Mouse (Mus musculus) lung, postnatal 25 days (tissue): ENCODE data around the gene Maml3.

Source experiments
- DNase-seq: peaks from one replicate; pipeline ENCODE4 v3.0.0; 2022; ENCODE audit warnings: low spot score

The Maml3 gene

DNA sequence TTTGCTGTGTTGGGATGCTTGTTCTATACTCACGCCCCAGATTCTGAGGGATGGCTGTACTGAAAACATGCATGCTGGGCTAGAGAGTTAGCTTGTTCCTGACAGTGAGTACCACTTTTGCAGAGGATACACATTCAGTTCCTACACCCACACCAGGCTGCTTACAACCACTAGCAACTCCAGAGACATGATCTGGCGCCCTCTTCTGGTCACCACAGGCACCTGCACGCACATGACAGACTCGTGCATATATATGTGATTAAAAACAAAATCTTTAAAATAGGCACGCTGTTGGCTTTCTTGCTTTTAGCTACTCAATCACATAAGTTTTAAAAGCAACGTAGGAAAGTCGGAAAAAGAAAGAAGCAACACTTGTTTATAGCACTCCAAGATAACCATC is 399.7 kb downstream of the Maml3 start:
- no peak for DNase-seq

DNA sequence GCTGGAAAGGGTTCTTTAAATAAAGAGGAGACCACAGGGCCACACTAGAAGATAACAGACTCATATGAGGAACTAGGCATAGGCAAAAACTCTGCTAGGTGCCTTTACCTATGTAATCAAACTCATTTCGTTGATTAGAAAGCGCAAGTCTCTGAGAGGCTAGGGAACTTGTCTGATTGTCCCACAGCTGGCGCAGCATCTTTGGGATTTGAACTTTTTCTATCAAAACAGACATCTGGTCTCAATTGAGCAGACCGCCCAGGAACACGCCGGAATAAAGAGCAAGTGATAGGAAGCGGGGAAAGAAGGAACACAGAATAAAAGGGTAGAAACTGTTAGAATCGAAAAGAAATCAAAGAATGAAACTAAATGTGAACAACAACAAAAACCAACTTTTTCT is 401.4 kb downstream of the Maml3 start:
- DNase-seq = no peak

DNA sequence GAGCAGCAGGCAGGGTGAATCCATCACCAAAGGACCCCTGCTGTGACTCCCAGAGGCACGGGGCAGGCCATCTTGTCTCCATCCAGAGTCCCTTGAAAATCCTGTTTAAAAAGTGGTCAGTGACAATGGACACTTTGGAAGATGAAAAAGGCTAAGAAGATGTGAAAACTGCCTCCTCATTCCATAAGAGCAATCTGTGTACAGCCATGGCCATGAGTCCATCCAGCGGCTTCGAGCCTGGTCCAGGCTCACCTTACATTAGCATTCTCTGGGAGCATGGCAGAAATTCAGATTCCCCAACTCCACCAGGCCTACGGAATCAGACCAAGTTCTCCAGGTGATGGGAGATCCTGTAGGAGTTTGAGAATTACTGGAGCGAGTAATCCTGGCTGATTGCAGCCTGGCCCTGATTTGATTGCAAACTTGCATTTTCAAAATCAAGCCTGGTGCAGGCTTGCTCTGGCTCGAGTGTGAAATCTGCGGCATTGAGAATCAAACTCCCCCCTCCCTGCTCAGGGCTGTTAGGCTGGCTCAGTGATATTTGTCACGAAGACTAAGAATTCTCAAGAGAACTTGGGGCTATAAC is 402.1 kb downstream of the Maml3 start:
- DNase-seq = no peak

DNA sequence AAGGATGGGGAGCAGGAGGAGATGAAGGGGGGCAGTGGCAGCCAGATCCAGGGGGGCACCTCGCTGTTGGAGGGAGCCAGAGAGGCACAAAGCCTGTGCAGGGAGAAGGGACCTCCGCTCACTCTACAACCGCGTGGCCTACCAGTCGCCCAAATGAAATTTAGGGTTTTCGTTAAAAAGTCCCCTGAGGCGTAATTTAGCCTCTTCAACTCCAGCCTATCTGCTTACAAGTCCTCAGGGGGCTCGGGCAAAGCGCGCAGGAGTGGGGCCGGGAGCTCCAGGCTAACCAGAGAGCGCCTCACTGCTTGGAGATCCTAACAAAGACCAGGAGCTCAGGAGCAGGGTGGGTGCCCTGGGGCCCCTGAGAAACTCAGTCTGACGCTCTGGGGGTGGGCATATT is 402.9 kb downstream of the Maml3 start:
- DNase-seq = no peak

GRCm38 (mm10) chr3:51701281-51701751 is 403.6 kb downstream of the Maml3 start:
- peak; percentile 67 for DNase-seq

DNA sequence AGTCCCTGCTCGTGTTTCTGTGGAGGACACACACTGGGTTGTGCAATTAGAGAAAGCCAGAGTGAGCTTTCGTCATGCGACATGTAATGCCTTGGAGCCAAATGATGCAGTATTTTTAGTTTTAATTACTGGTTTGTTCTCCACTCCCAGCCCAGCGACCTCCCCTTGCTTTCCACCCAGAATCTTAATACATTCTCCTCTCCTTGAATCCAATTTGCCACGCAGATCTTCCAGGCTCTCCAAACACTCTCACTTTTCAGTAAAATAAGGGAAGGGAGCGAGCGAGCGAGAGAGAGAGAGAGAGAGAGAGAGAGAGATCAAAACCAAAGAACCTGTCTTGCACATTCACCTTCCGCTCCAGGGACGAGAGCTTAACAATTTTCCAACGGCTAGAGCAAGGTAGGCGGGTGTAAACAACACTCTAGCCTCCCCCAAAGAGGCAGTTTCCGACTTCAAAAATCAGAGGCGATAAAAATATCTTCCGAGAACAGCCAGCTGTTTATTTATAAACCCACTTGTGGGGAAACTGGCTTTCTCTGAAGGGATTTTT is 404.1 kb downstream of the Maml3 start:
- peak; percentile 22 for DNase-seq

DNA sequence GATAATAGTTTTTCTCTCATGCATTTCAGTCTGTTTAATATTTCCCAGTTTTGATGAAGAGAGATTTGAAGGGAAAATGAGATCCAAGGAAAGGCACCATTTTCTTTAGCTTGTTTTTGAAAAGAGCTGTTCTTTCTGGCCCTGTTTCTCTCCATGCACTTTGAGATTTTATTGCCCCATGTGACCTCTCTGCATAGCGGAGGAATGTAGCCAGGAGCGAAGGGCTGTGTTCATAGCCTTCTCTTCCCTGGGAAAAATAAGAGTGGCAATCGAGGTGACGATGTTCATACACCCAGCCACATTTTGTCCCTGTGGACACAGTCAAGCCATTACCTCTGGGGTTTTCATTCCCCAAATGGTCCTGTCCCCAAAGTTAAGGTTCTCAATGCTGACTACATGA is 404.8 kb downstream of the Maml3 start:
- DNase-seq = no peak

DNA sequence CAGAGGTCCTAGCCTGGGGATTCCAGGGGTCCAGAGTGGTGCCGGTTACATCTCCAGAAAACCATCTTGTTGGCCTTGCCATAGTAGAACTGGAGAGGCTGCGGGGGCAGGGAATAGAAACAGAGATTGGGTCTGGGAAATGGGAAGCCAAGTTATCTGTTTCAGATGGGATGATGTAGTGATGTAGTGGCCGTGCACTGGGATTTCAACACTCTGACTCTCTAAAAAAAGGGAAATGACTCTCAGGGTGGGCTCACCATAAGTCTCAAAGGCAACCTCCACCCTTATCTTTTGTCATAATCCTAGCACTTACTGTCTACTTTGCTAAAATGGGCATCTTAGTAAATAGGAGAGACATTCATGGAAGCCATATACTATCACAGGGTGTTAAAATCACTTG is 406.9 kb downstream of the Maml3 start:
- DNase-seq = no peak

DNA sequence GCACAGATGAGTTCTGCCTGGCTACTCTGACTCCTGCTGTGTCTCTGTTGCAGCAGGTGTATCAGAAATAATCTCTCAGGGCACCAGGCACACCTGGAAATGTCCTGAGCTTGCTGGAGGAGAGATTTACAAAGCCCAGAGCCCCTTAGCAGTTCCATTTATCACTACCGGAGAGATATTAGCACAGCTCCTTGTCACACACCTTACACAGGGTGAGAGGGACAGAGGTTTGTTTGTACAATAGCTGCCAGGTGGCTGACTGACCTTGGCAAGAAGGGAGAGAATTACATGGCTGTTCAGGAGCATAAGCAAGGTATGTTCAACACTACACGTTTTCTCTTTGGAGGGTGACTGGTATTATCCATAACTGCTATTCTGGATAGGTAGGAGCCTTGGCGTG is 409.2 kb downstream of the Maml3 start:
- no peak for DNase-seq

GRCm38 (mm10) chr3:51694576-51694975 is 410.3 kb downstream of the Maml3 start:
- DNase-seq = no peak

DNA sequence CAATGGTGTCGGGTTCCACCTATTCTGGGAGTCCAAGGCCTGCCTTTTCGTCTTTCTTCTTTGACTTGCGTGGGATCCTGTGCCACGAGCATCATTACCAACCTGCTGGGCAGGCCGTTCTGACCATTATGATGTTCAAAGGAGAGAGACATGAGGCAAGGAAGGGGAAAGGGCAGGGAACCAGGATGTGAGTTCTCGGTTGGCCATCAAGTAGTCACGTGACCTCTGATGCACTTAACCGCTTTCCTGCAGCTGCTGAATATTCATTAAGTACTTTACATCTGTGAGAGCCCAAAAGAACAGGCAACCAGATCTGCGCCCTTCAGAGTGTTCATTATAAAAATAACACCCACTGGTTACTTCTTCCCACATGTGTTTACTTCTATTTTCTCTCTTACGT is 411.7 kb downstream of the Maml3 start:
- DNase-seq = no peak

- DNase-seq = no peak
These were observed 416.2 kb downstream of the Maml3 start for GRCm38 (mm10) chr3:51688725-51689124.

- no peak for DNase-seq
These were observed 418.1 kb downstream of the Maml3 start for GRCm38 (mm10) chr3:51686791-51687190.

- no peak for DNase-seq
These were observed 418.6 kb downstream of the Maml3 start for GRCm38 (mm10) chr3:51686316-51686715.

GRCm38 (mm10) chr3:51685539-51685938 is 419.3 kb downstream of the Maml3 start:
- DNase-seq = no peak

GRCm38 (mm10) chr3:51674963-51675362 is 429.9 kb downstream of the Maml3 start:
- no peak for DNase-seq

- DNase-seq = peak; percentile 77
These were observed 431.3 kb downstream of the Maml3 start for GRCm38 (mm10) chr3:51673408-51674086.

GRCm38 (mm10) chr3:51672631-51673030 is 432.2 kb downstream of the Maml3 start:
- no peak for DNase-seq

- DNase-seq = no peak
These were observed 433.8 kb downstream of the Maml3 start for GRCm38 (mm10) chr3:51671071-51671469.

- DNase-seq = no peak
These were observed 434.3 kb downstream of the Maml3 start for GRCm38 (mm10) chr3:51670414-51671070.

GRCm38 (mm10) chr3:51668607-51669006 is 436.3 kb downstream of the Maml3 start:
- no peak for DNase-seq

- no peak for DNase-seq
These were observed 442.3 kb downstream of the Maml3 start for GRCm38 (mm10) chr3:51662557-51662956.

DNA sequence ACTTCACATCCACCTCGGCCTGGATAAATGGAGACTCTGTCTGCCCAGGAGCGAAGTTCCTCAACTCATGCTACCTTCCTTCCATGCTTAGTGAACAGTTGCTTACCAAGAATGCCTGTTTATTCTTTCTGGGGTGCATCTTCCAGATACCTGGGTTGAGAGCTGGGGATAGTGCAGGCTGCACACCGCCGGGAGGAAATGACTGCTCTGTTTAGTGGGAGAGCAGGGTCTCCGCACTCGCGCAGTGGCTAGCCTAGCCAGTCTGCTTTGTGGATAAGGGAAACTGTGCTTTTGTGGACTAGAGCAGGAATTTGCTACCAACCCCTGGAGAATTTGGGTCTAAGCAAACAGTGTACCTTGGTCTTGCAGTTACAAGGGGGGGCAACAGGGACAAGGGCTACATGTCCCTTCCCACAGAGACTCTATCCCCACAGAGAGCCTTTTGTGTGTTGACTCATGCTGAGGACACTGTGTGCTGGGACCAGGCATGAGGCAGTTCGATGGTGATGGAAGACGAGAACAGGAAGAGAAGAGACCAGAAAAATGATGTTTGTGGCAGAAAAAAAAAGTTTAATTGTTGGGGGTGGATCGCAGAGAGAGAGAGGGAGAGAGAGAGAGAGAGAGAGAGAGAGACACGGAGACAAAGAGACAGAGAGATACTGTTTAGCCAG is 442.9 kb downstream of the Maml3 start:
- DNase-seq = no peak
